Mouse (Mus musculus): ENCODE measurements around the gene Olfml3. TPM values are rescaled to one million over a fixed set of nuclear protein-coding genes. Genes with fewer than 3 reads are reported as not detected.

Gene Olfml3
- polyA plus RNA-seq, 1 experiment = not detected

- TF ChIP-seq GATA1 (IDR thresholded peaks at IDR 0.05; ENCODE audit: low read length) = no peak
Measured at GRCm38 (mm10) chr3:103690506-103690905, 47.3 kb downstream of the Olfml3 start.

GRCm38 (mm10) chr3:103689043-103689442 lies 48.8 kb downstream of the Olfml3 start:
- TF ChIP-seq GATA1 (IDR thresholded peaks at IDR 0.05; ENCODE audit: low read length) = no peak

GRCm38 (mm10) chr3:103683966-103684319 lies 53.9 kb downstream of the Olfml3 start:
- no peak for TF ChIP-seq GATA1 (IDR thresholded peaks at IDR 0.05; ENCODE audit: low read length)

GRCm38 (mm10) chr3:103683234-103683965 lies 54.4 kb downstream of the Olfml3 start:
- no peak for TF ChIP-seq GATA1 (IDR thresholded peaks at IDR 0.05; ENCODE audit: low read length)

GRCm38 (mm10) chr3:103682473-103682872 lies 55.3 kb downstream of the Olfml3 start:
- no peak for TF ChIP-seq GATA1 (IDR thresholded peaks at IDR 0.05; ENCODE audit: low read length)

GRCm38 (mm10) chr3:103678811-103679210 lies 59.0 kb downstream of the Olfml3 start:
- TF ChIP-seq GATA1 (IDR thresholded peaks at IDR 0.05; ENCODE audit: low read length) = no peak

- TF ChIP-seq GATA1 (IDR thresholded peaks at IDR 0.05; ENCODE audit: low read length) = no peak
Measured at GRCm38 (mm10) chr3:103672716-103673115, 65.1 kb downstream of the Olfml3 start.

Other genes starting within 250 kb of the Olfml3 start
- gene Syt6, start 162.8 kb downstream of the Olfml3 start, polyA plus RNA-seq (2012) = not detected in 2 replicates
- not detected in 2 replicates for gene Atg4a-ps, start 91.9 kb downstream of the Olfml3 start, polyA plus RNA-seq (2012)
- not detected in 2 replicates for gene Gm10964, start 1.4 kb upstream of the Olfml3 start, polyA plus RNA-seq (2012)
- 40.3 and 42.2 TPM in 2 replicates for gene Hipk1, start 53.6 kb upstream of the Olfml3 start, polyA plus RNA-seq (2012)
- gene Dclre1b, start 71.4 kb upstream of the Olfml3 start, polyA plus RNA-seq (2012) = 4.4 and 7.7 TPM in 2 replicates
- gene Ap4b1, start 71.5 kb upstream of the Olfml3 start, polyA plus RNA-seq (2012) = 2.0 and 4.5 TPM in 2 replicates
- gene Gm43064, start 71.6 kb upstream of the Olfml3 start, polyA plus RNA-seq (2012) = 0.12 TPM in 2 replicates
- not detected in 2 replicates for gene Bcl2l15, start 94.6 kb upstream of the Olfml3 start, polyA plus RNA-seq (2012)
- not detected in 2 replicates for gene Ptpn22, start 121.8 kb upstream of the Olfml3 start, polyA plus RNA-seq (2012)
- 14.0 and 18.6 TPM in 2 replicates for gene Rsbn1, start 176.1 kb upstream of the Olfml3 start, polyA plus RNA-seq (2012)
- gene Phtf1, start 230.1 kb upstream of the Olfml3 start, polyA plus RNA-seq (2012) = 15.1 and 20.0 TPM in 2 replicates

Measured in G1E-ER4 (cell line).